Mouse (Mus musculus) T-helper 1 cell (primary cell): ENCODE measurements around the gene Mis18a.

Experiments
- in situ Hi-C: fragments of 300-600 bp; cut with MboI, MseI; formaldehyde crosslinking; loops from one replicate; pipeline ENCODE4 v1.15.1; 2025; ENCODE audit warnings: high pct_unique_total_duplicates

The Mis18a gene

GRCm38 (mm10) chr16:90704161-90704825, 22.9 kb downstream of the Mis18a start:
- in situ Hi-C loops: no loop called here

GRCm38 (mm10) chr16:90703646-90704045, 23.6 kb downstream of the Mis18a start:
- in situ Hi-C loops: no loop called here

- in situ Hi-C loops: no loop called here
Observed at GRCm38 (mm10) chr16:90701541-90701940, 25.7 kb downstream of the Mis18a start.

GRCm38 (mm10) chr16:90699390-90699789, 27.8 kb downstream of the Mis18a start:
- in situ Hi-C loops: no loop called here

GRCm38 (mm10) chr16:90696306-90696705, 30.9 kb downstream of the Mis18a start:
- in situ Hi-C loops: no loop called here

GRCm38 (mm10) chr16:90695121-90695520, 32.1 kb downstream of the Mis18a start:
- in situ Hi-C loops: no loop called here

GRCm38 (mm10) chr16:90694719-90695118, 32.5 kb downstream of the Mis18a start:
- in situ Hi-C loops: no loop called here

- in situ Hi-C loops: no loop called here
Observed at GRCm38 (mm10) chr16:90693625-90694024, 33.6 kb downstream of the Mis18a start.

GRCm38 (mm10) chr16:90692704-90693385, 34.4 kb downstream of the Mis18a start:
- in situ Hi-C loops: no loop called here

GRCm38 (mm10) chr16:90687687-90688263, 39.4 kb downstream of the Mis18a start:
- in situ Hi-C loops: no loop called here

- in situ Hi-C loops: no loop called here
Observed at GRCm38 (mm10) chr16:90687011-90687410, 40.2 kb downstream of the Mis18a start.

GRCm38 (mm10) chr16:90684092-90684491, 43.1 kb downstream of the Mis18a start:
- in situ Hi-C loops: no loop called here

GRCm38 (mm10) chr16:90679984-90680383, 47.2 kb downstream of the Mis18a start:
- in situ Hi-C loops: no loop called here

GRCm38 (mm10) chr16:90678820-90679219, 48.4 kb downstream of the Mis18a start:
- in situ Hi-C loops: no loop called here

- in situ Hi-C loops: no loop called here
Observed at GRCm38 (mm10) chr16:90676920-90677574, 50.2 kb downstream of the Mis18a start.

- in situ Hi-C loops: no loop called here
Observed at GRCm38 (mm10) chr16:90674651-90675050, 52.6 kb downstream of the Mis18a start.

- in situ Hi-C loops: no loop called here
Observed at GRCm38 (mm10) chr16:90673507-90674354, 53.5 kb downstream of the Mis18a start.
